Mouse (Mus musculus) embryonic facial prominence, embryonic 11.5 days (tissue): ENCODE data around the gene Fcor. TPM values are rescaled to one million over a fixed set of nuclear protein-coding genes. Genes with fewer than 3 reads are reported as not detected.

Source experiments
- ATAC-seq: fragments of 200-750 bp; cut with Nextera tagmentation; replicated peaks from 2 replicates; pipeline ENCODE4 v1.8.0; 2017; ENCODE audit warnings: low read depth; ENCODE audit not compliant: insufficient number of reproducible peaks, low FRiP score, low TSS enrichment
- DNase-seq: peaks from one replicate; pipeline ENCODE4 v3.0.0-alpha.2; 2015; ENCODE audit warnings: low spot score
- H3K27ac ChIP-seq: fragments of 300-500 bp; sonication (generic); replicated peaks from 2 replicates; pipeline ENCODE4 v1.5.1; 2014; ENCODE audit warnings: mild to moderate bottlenecking, low read depth, low read length, control low read depth
- H3K27me3 ChIP-seq: fragments of 300-500 bp; sonication (generic); 2 replicates; pipeline ENCODE4 v1.6.1; 2014; ENCODE audit warnings: mild to moderate bottlenecking, low read length, moderate library complexity, mixed read lengths; ENCODE audit not compliant: control insufficient read depth, insufficient read depth
- H3K36me3 ChIP-seq: fragments of 300-500 bp; sonication (generic); replicated peaks from 2 replicates; pipeline ENCODE4 v1.6.1; 2014; ENCODE audit warnings: low read depth, mild to moderate bottlenecking, low read length, moderate library complexity, mixed read lengths; ENCODE audit not compliant: control insufficient read depth, insufficient read depth
- H3K4me1 ChIP-seq: fragments of 300-500 bp; sonication (generic); 2 replicates; pipeline ENCODE4 v1.6.1; 2014; ENCODE audit warnings: low read length, mixed read lengths; ENCODE audit not compliant: control insufficient read depth, insufficient read depth
- H3K4me2 ChIP-seq: fragments of 300-500 bp; sonication (generic); 2 replicates; pipeline ENCODE4 v1.6.1; 2014; ENCODE audit warnings: low read depth, mild to moderate bottlenecking, control low read depth, low read length, moderate library complexity
- H3K4me3 ChIP-seq: fragments of 300-500 bp; sonication (generic); 2 replicates; pipeline ENCODE4 v1.5.1; 2014; ENCODE audit warnings: low read depth, low read length, control low read depth
- H3K9ac ChIP-seq: fragments of 300-500 bp; sonication (generic); replicated peaks from 2 replicates; pipeline ENCODE4 v1.6.1; 2014; ENCODE audit warnings: mild to moderate bottlenecking, control low read depth, low read length
- H3K9me3 ChIP-seq: fragments of 300-500 bp; sonication (generic); replicated peaks from 2 replicates; pipeline ENCODE4 v1.6.1; 2016; ENCODE audit warnings: mild to moderate bottlenecking, low read length, inconsistent platforms, mixed read lengths; ENCODE audit not compliant: control insufficient read depth
- WGBS: fragments of 180-500 bp; shearing (Covaris S2); extraction: QIAGEN DNeasy Blood & Tissue Kit; methylation state at CpG from one replicate; pipeline ENCODE4 v1.1.7; 2014; 5-methylcytosine and 5-hydroxymethylcytosine counted together
- polyA plus RNA-seq: library from polyadenylated mRNA; unstranded; fragments of >200 nt; fragmentation: Nextera tagmentation; extraction: Ambion mirVana; gene quantifications from 2 replicates; pipeline ENCODE4 v1.2.1, GENCODE M21; 2014

The Fcor gene
- polyA plus RNA-seq, 1 experiment from 2014 or later: 7.8 TPM

DNA sequence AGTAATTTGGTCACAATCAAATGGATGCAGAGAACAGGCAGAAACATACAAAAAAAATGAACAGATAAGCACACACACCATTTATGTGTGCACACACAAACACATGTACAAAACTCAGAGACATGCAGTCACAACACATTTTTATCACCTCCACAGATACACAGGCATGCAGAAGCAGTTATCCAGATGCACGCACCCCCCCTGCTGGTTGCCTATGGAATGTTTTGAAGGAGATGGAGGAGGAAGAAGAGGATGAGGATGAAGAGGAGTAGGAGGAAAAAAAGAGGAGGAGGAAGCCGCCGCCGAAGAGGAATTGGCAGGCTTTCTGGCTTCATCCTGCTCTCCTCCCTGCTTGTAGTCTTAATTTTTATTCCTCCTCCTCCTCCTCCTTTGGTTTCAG is 33.5 kb upstream of the Fcor start:
- H3K9ac ChIP-seq: no peak overlapping the region
- ATAC-seq: no peak
- no peaks in the 10 kb centered on the region for H3K36me3 ChIP-seq
- no peaks in the 10 kb centered on the region for H3K9me3 ChIP-seq
- WGBS: 55% methylated on average over 4 of the region's 4 CpGs
- no peak overlapping the region for H3K4me3 ChIP-seq
- no peak for DNase-seq
- no peaks in the 10 kb centered on the region for H3K27me3 ChIP-seq
- H3K4me2 ChIP-seq: no peak overlapping the region
- H3K4me1 ChIP-seq: no peaks in the 10 kb centered on the region
- H3K27ac ChIP-seq: no peak overlapping the region

DNA sequence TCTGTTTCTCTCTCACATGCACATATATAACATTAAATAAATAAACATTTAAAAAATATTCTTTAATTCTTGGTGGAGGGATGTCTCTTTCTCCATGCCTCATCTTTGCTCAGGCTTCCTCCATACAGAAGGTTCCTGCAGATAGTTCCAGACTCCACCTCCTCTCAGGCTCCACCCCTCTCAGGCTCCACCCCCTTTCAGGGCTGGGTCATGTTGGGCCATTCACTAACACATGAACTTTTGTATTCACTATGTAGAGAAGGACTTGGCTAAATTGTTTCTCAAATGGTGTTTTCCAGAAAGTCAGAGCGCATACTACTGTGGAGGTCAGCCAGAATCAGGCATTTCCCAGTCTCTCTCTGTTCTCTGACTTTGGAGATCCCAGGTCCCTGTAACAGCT is 29.3 kb upstream of the Fcor start:
- no peak overlapping the region for H3K9ac ChIP-seq
- H3K9me3 ChIP-seq: no peaks in the 10 kb centered on the region
- 90% methylated on average over 1 of the region's 1 CpGs for WGBS
- H3K27me3 ChIP-seq: no peaks in the 10 kb centered on the region
- H3K27ac ChIP-seq: no peak overlapping the region
- no peak overlapping the region for H3K4me3 ChIP-seq
- no peaks in the 10 kb centered on the region for H3K36me3 ChIP-seq
- no peak for DNase-seq
- H3K4me1 ChIP-seq: no peaks in the 10 kb centered on the region
- no peak for ATAC-seq
- no peak overlapping the region for H3K4me2 ChIP-seq

DNA sequence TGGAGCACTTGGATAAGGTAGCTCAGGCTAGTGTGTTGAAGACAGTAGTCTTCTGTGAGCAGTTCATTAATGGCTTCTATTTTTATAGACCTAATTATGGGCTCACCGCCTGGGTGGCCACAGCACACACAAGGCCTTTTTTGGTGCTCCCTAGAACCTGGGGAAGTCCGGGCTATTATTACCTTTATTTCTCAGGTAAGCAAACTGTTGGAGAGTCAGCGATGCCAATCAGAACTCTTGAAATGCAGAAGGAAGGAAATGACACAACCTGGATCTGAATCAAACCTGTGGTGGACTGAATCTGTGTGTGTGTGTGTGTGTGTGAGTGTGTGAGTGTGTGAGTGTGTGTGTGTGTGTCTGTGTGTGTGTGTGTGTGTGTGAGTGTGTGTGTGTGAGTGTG is 22.0 kb upstream of the Fcor start, which contains the start of gene Fcer2a:
Fcer2a (minus strand) TSS at position 55 of the 400 bp plus-strand sequence.
- no peaks in the 10 kb centered on the region for H3K36me3 ChIP-seq
- no peak within 1 kb of the TSS for H3K27ac ChIP-seq
- no peak within 1 kb of the TSS for H3K4me3 ChIP-seq
- no peaks in the 10 kb centered on the region for H3K27me3 ChIP-seq
- ATAC-seq (no peak), DNase-seq (no peak)
- no peaks in the 10 kb centered on the region for H3K9me3 ChIP-seq
- H3K4me2 ChIP-seq: no peak within 1 kb of the TSS
- no peaks in the 10 kb centered on the region for H3K4me1 ChIP-seq
- H3K9ac ChIP-seq: no peak within 1 kb of the TSS
- WGBS: 88% methylated on average over 3 of the region's 3 CpGs

DNA sequence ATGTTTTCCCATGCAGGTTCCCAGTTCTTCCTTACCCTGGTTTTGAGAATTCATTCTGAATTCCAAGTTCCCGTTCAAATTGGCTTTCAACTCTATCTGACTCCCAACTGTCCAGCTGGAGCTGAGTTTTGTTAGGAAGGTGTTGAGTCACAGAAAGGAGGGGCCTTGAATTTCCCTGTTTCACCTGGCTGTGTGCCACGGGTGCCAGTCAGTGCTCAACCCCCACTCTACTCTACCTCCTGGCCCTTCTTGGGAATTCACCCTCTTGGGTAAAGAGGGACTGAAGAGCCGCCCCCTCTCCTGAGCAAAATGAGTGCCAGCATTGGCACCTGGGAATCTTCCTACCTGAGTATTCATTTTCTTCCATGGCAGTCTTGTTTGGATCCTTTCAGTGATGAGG is 18.6 kb upstream of the Fcor start:
- no peak for DNase-seq
- no peaks in the 10 kb centered on the region for H3K27me3 ChIP-seq
- no peak overlapping the region for H3K4me2 ChIP-seq
- H3K4me1 ChIP-seq: no peaks in the 10 kb centered on the region
- H3K27ac ChIP-seq: no peak overlapping the region
- no peaks in the 10 kb centered on the region for H3K9me3 ChIP-seq
- WGBS: 77% methylated on average over 3 of the region's 3 CpGs
- H3K9ac ChIP-seq: no peak overlapping the region
- no peak for ATAC-seq
- H3K36me3 ChIP-seq: no peaks in the 10 kb centered on the region
- H3K4me3 ChIP-seq: no peak overlapping the region

DNA sequence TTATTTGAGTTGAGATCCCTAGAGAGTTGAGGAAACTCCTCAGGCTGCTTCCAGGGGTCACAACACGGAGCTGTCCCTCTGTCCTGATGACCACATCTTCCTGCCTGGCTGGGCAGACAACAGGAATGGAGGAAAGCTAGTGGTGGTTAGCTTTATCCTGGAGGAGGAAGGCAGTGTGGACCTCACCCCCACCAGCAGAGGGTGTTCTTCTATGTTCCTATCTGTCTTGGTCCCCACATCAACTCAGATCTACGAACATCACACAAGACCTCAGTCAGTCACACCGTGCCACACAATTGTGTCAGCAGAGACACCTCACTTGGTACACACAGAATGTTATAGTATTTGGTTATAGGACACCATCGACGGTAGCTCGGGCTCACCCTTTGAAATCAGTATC is 15.4 kb upstream of the Fcor start:
- Histone ChIP-seq H3K4me3 (no peak overlapping the region), H3K4me1 (no peaks in the 10 kb centered on the region), H3K27ac (no peak overlapping the region), H3K9me3 (no peaks in the 10 kb centered on the region), H3K4me2 (no peak overlapping the region), H3K27me3 (no peaks in the 10 kb centered on the region), H3K9ac (no peak overlapping the region), H3K36me3 (no peaks in the 10 kb centered on the region)
- DNase-seq (no peak), ATAC-seq (no peak)
- WGBS: 76% methylated on average over 6 of the region's 6 CpGs

DNA sequence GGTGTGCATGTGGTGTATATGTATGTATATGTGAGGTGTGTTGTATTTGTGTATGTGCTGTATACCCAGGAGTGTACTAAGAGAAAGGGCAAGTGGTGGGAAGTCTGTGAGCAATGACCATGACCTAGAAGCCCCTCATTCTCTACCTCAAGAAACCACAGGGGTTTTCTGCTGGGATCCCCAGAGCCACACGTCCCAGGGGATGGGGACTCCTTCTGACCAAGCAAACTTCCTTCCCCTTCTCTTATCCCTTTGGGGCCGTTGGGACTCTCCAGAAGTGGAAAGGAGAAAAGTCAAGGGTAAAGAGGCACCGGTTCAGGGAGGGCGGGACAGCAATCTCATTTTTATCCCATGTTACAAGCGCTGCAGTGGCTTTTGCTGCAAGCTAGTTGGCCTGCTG is 13.3 kb upstream of the Fcor start:
- H3K4me2 ChIP-seq: no peak overlapping the region
- no peak overlapping the region for H3K27ac ChIP-seq
- H3K27me3 ChIP-seq: no peaks in the 10 kb centered on the region
- ATAC-seq (no peak), DNase-seq (no peak)
- 78% methylated on average over 5 of the region's 5 CpGs for WGBS
- no peaks in the 10 kb centered on the region for H3K9me3 ChIP-seq
- H3K4me3 ChIP-seq: no peak overlapping the region
- no peak overlapping the region for H3K9ac ChIP-seq
- H3K4me1 ChIP-seq: no peaks in the 10 kb centered on the region
- no peaks in the 10 kb centered on the region for H3K36me3 ChIP-seq

DNA sequence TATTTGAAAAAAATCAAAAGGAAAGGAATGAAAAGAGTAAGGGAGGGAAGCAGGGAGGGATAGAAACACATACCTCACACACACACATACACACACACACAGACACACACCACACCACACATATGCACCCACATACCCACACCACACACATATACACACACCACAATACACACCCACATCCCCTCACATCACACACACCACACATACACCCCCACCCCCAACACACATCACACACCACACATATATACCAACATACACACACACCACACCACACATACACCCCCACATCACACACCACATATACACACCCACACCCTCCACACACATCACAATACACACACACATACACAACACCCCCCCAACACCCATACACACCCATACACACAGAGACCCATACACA is 12.4 kb upstream of the Fcor start:
- no peak overlapping the region for H3K4me2 ChIP-seq
- no peaks in the 10 kb centered on the region for H3K27me3 ChIP-seq
- H3K4me3 ChIP-seq: no peak overlapping the region
- H3K36me3 ChIP-seq: peaks cover 3% of the 10 kb centered on the region
- DNase-seq: no peak
- H3K9me3 ChIP-seq: no peaks in the 10 kb centered on the region
- no peak overlapping the region for H3K27ac ChIP-seq
- ATAC-seq: no peak
- H3K9ac ChIP-seq: no peak overlapping the region
- no peaks in the 10 kb centered on the region for H3K4me1 ChIP-seq

DNA sequence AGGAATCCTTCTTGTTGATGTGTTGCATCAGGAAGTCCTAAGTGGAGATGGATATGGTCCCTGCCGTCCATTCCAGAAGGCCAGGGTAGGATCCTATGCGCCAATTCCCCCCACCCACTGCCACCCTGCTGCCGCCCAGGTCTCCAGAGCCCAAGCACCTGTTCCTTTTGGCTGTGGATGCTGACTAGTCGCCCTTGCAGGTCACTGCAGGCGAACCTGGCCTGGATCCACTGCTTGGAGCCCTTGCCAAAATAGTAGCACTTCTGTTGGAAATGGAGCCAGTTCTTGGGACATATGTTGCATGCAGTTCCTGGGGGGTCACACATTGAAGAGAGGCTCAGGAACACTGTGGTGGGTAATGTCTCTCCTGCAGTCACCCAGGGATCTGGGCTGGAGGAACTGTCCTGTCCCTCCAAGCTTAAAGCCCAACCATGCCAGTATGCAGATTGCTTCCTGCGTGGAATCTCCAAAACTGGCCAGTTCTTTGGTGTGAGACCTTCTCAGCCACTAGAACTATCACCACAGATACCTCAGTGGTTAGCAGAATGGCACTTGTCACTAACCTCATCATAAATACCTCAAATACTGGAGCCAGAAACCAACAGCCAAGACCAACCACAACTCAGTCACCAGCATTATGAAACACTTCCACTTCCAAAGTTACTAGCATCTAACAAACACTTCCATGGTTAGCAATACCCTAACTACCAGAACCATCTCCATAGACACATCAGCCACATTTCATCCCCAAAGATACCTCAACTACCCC is 11.4 kb upstream of the Fcor start:
- Histone ChIP-seq H3K4me3 (no peak overlapping the region), H3K27me3 (no peaks in the 10 kb centered on the region), H3K36me3 (peaks cover 9% of the 10 kb centered on the region), H3K4me2 (no peak overlapping the region), H3K4me1 (no peaks in the 10 kb centered on the region), H3K27ac (no peak overlapping the region), H3K9me3 (no peaks in the 10 kb centered on the region), H3K9ac (no peak overlapping the region)
- DNase-seq: no peak
- WGBS: 74% methylated on average over 6 of the region's 6 CpGs
- no peak for ATAC-seq
